In genomic region chr4:136895861-136896260, GRCm38 (mm10) we compare ENCODE assay signal across 12 mouse cellular contexts. TPM values are rescaled to one million over a fixed set of nuclear protein-coding genes. Genes with fewer than 3 reads are reported as not detected.
DNase-seq lines count a peak whose midpoint lies in the region; ATAC-seq and TF ChIP-seq lines count a peak whose summit lies in the region.
"Had no signal": no experiment of that assay in that cellular context is flagged by ENCODE, and none has a peak within 500 bp of the region (broad histone marks: within the 10 kb centered on the region; RNA-seq: fewer than 3 reads in every experiment).

No protein-coding gene starts in this region.

- H3K36me3 ChIP-seq in hindbrain, embryonic 10.5 days: no peaks in the 10 kb centered on the region
- no peaks in the 10 kb centered on the region for H3K36me3 ChIP-seq in midbrain, embryonic 11.5 days (ENCODE audit: control insufficient read depth, insufficient read depth, low read length)

- peak; percentile 40 for DNase-seq in gastrocnemius, adult 2 months
- no peak for DNase-seq in gastrocnemius, postnatal 10 days
- peak; percentile 25 for DNase-seq in ES-CJ7 (ENCODE audit: low read depth, low spot score)
- no peak for DNase-seq in hindbrain, embryonic 10.5 days (ENCODE audit: low spot score)
- peak; percentile 84 for DNase-seq in midbrain, embryonic 11.5 days (ENCODE audit: low spot score, missing footprints)
- DNase-seq in layer of hippocampus, adult 2 months (ENCODE audit: low spot score in 2 of 2): no peak
- DNase-seq in thymus, postnatal 0 days (ENCODE audit: low spot score): no peak
- no peak for DNase-seq in spleen, adult 18-20 months
- DNase-seq: heart, postnatal 4 days; lung, postnatal 4 days had no signal

- H3K27ac ChIP-seq in gastrocnemius, adult 2 months: 0 out of 2 replicates have a peak overlapping the region, but pooled peaks have one; percentile 20
- H3K27ac ChIP-seq in hindbrain, embryonic 10.5 days: 0 out of 2 replicates have a peak overlapping the region, but pooled peaks have one; percentile 35
- H3K27ac ChIP-seq in midbrain, embryonic 11.5 days (ENCODE audit: low read depth, low read length): no peak overlapping the region
- H3K27ac ChIP-seq in layer of hippocampus, adult 2 months: no peak overlapping the region

- no peak overlapping the region; the same call in 1 of the 2 replicates for H3K4me2 ChIP-seq in midbrain, embryonic 11.5 days

- peak overlapping the region; percentile 45 for H3K4me3 ChIP-seq in gastrocnemius, adult 2 months
- peak overlapping the region; percentile 29 for H3K4me3 ChIP-seq in hindbrain, embryonic 10.5 days
- H3K4me3 ChIP-seq in midbrain, embryonic 11.5 days (ENCODE audit: low read depth, low read length): no peak overlapping the region
- H3K4me3 ChIP-seq in layer of hippocampus, adult 2 months: no peak overlapping the region

- H3K4me1 ChIP-seq in hindbrain, embryonic 10.5 days (replicated peaks): peaks cover 17% of the 10 kb centered on the region
- peaks cover 5% of the 10 kb centered on the region; the same call in 1 of the 2 replicates for H3K4me1 ChIP-seq in midbrain, embryonic 11.5 days (ENCODE audit: control insufficient read depth, insufficient read depth, low read length)

- TF ChIP-seq CTCF in gastrocnemius, adult 2 months (IDR thresholded peaks at IDR 0.05): no peak
- no peak for TF ChIP-seq CTCF in layer of hippocampus, adult 2 months (conservative IDR thresholded peaks at IDR 0.05)

- peaks cover 77% of the 10 kb centered on the region for H3K27me3 ChIP-seq in hindbrain, embryonic 10.5 days (ENCODE audit: insufficient read depth, poor library complexity, severe bottlenecking)
- H3K27me3 ChIP-seq in midbrain, embryonic 11.5 days (ENCODE audit: control insufficient read depth, insufficient read depth, low read length): peaks cover 33% of the 10 kb centered on the region

- H3K9ac ChIP-seq in midbrain, embryonic 11.5 days (ENCODE audit: low read length): 0 out of 2 replicates have a peak overlapping the region, but pooled peaks have one; percentile 20

- intact Hi-C loops in gastrocnemius, adult 2 months (cut with DNase I): no loop called here

- H3K9me3 ChIP-seq in hindbrain, embryonic 10.5 days: no peaks in the 10 kb centered on the region
- no peaks in the 10 kb centered on the region for H3K9me3 ChIP-seq in midbrain, embryonic 11.5 days (ENCODE audit: control insufficient read depth, low read length)

- WGBS in hindbrain, embryonic 10.5 days: 7% methylated on average over 15 of the region's 15 CpGs
- WGBS in midbrain, embryonic 11.5 days: 5% methylated on average over 15 of the region's 15 CpGs

- ATAC-seq in midbrain, embryonic 11.5 days (ENCODE audit: low FRiP score): no peak
- ATAC-seq: Patski had no signal

RNA-seq across cellular contexts. Expression of gene C1qa, which starts 2.7 kb away (rescaled TPM):
- total RNA-seq in gastrocnemius, adult 2 months (2021): 10 to 100 TPM in 1 of 2 experiments, 1 to 10 TPM in 1; 7.0 to 15.8 TPM
- 10 to 100 TPM; 23.3 to 23.8 TPM for total RNA-seq in gastrocnemius, postnatal 10 days (2021)
- 4.8 and 10.8 TPM in 2 replicates for polyA plus RNA-seq in hindbrain, embryonic 10.5 days (2016; fragmentation: Nextera tagmentation; extraction: Ambion mirVana)
- polyA plus RNA-seq in midbrain, embryonic 11.5 days (2014; fragmentation: Nextera tagmentation; extraction: Ambion mirVana): 14.3 and 15.3 TPM in 2 replicates
- 10 to 100 TPM; 48.1 to 48.3 TPM for total RNA-seq in layer of hippocampus, adult 2 months (2021)
- 98.7 and 110 TPM in 2 replicates for polyA plus RNA-seq in thymus, postnatal 0 days (2015; fragmentation: Nextera tagmentation; extraction: Ambion mirVana)
- total RNA-seq: neutrophil, adult 5-6 weeks had no signal
- polyA plus RNA-seq: Patski had no signal

RNA-seq across cellular contexts. Expression of gene C1qc, which starts 3.0 kb away (rescaled TPM):
- total RNA-seq in gastrocnemius, adult 2 months (2021): 10 to 100 TPM in 1 of 2 experiments, 1 to 10 TPM in 1; 7.6 to 15.4 TPM
- 10 to 100 TPM; 22.7 to 23.9 TPM for total RNA-seq in gastrocnemius, postnatal 10 days (2021)
- polyA plus RNA-seq in hindbrain, embryonic 10.5 days (2016; fragmentation: Nextera tagmentation; extraction: Ambion mirVana): 7.5 and 18.5 TPM in 2 replicates
- 17.7 and 18.9 TPM in 2 replicates for polyA plus RNA-seq in midbrain, embryonic 11.5 days (2014; fragmentation: Nextera tagmentation; extraction: Ambion mirVana)
- total RNA-seq in layer of hippocampus, adult 2 months (2021): 10 to 100 TPM; 40.0 to 41.8 TPM
- 75.3 and 77.9 TPM in 2 replicates for polyA plus RNA-seq in thymus, postnatal 0 days (2015; fragmentation: Nextera tagmentation; extraction: Ambion mirVana)
- total RNA-seq: neutrophil, adult 5-6 weeks had no signal
- polyA plus RNA-seq: Patski had no signal

RNA-seq across cellular contexts. Expression of gene C1qb, which starts 9.9 kb away (rescaled TPM):
- total RNA-seq in gastrocnemius, adult 2 months (2021): 10 to 100 TPM in 1 of 2 experiments, 1 to 10 TPM in 1; 8.4 to 18.3 TPM
- total RNA-seq in gastrocnemius, postnatal 10 days (2021): 10 to 100 TPM; 22.0 to 23.2 TPM
- 23.4 and 38.4 TPM in 2 replicates for polyA plus RNA-seq in hindbrain, embryonic 10.5 days (2016; fragmentation: Nextera tagmentation; extraction: Ambion mirVana)
- 31.5 and 34.7 TPM in 2 replicates for polyA plus RNA-seq in midbrain, embryonic 11.5 days (2014; fragmentation: Nextera tagmentation; extraction: Ambion mirVana)
- 10 to 100 TPM; 51.1 to 52.0 TPM for total RNA-seq in layer of hippocampus, adult 2 months (2021)
- 124 and 132 TPM in 2 replicates for polyA plus RNA-seq in thymus, postnatal 0 days (2015; fragmentation: Nextera tagmentation; extraction: Ambion mirVana)
- total RNA-seq: neutrophil, adult 5-6 weeks had no signal
- polyA plus RNA-seq: Patski had no signal

Comparison
In these comparisons a context has a peak if more than half of its experiments do, and no peak if none do; other contexts are left out.
1. DNase-seq: peak in gastrocnemius, adult 2 months (single experiment), ES-CJ7 (single experiment) and midbrain, embryonic 11.5 days (single experiment); none in gastrocnemius, postnatal 10 days (single experiment), hindbrain, embryonic 10.5 days (single experiment), layer of hippocampus, adult 2 months (0 of 2), thymus, postnatal 0 days (single experiment) and spleen, adult 18-20 months (0 of 2).
2. H3K27ac ChIP-seq: peak in gastrocnemius, adult 2 months (single experiment) and hindbrain, embryonic 10.5 days (single experiment); none in midbrain, embryonic 11.5 days (single experiment) and layer of hippocampus, adult 2 months (single experiment).
3. H3K4me3 ChIP-seq: peak in gastrocnemius, adult 2 months (single experiment) and hindbrain, embryonic 10.5 days (single experiment); none in midbrain, embryonic 11.5 days (single experiment) and layer of hippocampus, adult 2 months (single experiment).